Mouse (Mus musculus) lung, postnatal 14 days (tissue): ENCODE data around the gene Cd79a.
A peak's percentile ranks its signal among the peaks of the same experiment; 100 is the strongest.
"Not testable (repeated sequence)": the region's sequence is repeated elsewhere in the genome, so short reads cannot be mapped to it uniquely, and the experiment has no call there.

Experiments used
- DNase-seq: peaks from one replicate; pipeline ENCODE4 v3.0.0; 2021

Gene Cd79a

GRCm38 (mm10) chr7:24886308-24886633 lies 10.9 kb upstream of the Cd79a start:
- no peak for DNase-seq

DNA sequence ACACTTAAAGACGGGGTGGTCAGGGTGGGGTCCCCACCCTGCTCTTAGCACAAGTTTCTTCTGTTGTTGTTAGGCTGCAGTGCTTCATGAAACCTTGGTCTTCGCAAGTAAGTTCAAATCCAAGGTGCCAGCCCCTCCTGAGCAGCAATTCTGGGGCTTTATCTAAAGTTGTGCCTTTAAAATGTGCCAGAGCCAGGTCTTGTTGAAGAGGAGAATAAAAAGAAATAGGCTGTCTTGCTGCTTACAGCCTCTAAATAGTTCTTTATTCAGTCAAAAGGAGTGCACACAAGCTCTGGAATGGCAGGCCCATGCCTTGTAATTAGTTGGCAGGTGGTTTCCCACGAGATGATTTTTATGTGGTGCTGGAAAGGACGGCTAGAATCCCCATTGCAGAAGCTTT lies 10.1 kb upstream of the Cd79a start:
- DNase-seq, result no peak

GRCm38 (mm10) chr7:24889431-24890220 lies 7.6 kb upstream of the Cd79a start:
- DNase-seq, result no peak

- DNase-seq, result peak; percentile 80
These were observed 6.6 kb upstream of the Cd79a start for GRCm38 (mm10) chr7:24890281-24891216.

DNA sequence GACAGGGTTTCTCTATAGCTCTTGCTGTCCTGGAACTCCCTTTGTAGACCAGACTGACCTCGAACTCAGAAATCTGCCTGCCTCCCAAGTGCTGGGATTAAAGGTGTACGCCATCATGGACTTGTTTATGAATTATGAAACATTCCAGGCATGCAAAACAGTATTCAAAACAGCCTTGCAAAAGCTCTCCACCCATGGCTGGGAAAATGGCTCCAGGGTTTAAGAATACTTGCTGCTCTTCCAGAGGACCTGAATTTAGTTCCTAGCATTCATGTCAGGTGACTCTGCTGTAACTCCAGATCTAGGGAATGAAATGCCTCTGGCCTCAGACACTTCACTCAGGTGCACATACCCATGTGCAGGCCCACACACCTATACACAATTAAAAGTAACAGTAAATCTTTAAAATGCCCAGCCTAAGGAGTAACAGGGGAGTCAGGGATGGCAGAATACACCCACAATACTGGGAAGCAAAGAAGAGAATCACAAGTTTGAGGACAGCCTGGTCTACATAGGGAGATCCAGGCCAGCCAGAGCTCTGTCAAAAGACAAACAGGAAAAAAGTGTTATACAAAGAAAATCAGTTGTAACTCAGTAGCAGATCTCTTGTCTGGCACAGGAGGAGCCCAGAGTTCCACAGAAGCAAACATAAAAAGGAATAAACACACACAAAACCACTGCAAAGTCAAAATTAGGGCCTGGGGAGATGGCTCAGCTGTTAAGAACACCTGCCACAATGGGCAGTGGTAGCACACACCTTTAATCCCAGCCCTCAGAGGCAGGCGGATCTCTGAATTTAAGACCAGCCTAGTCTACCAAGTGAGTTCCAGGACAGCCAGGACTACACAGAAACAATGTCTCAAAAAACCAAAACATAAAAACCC lies 5.7 kb upstream of the Cd79a start:
- DNase-seq, result no peak

GRCm38 (mm10) chr7:24892125-24892583 lies 5.0 kb upstream of the Cd79a start:
- no peak for DNase-seq

DNA sequence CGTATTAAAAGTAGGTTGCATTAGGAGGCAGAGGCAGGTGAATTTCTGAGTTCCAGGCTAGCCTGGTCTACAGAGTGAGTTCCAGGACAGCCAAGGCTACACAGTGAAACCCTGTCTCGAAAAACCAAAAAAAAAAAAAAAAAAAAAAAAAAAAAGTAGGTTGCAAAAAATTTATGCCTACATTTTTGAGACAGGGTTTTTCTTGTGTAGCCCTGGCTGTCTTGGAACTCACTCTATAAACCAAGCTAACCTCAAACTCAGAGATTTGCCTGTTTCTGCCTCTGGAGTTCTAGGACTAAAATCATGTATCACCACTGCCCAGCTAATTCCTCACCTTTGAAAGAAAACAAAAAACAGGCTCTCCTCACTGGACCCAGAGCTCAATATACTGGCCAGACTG lies 1.4 kb upstream of the Cd79a start:
- DNase-seq, result not testable (repeated sequence)

- no peak for DNase-seq
These were observed 912 bp upstream of the Cd79a start for GRCm38 (mm10) chr7:24896269-24896668.

DNA sequence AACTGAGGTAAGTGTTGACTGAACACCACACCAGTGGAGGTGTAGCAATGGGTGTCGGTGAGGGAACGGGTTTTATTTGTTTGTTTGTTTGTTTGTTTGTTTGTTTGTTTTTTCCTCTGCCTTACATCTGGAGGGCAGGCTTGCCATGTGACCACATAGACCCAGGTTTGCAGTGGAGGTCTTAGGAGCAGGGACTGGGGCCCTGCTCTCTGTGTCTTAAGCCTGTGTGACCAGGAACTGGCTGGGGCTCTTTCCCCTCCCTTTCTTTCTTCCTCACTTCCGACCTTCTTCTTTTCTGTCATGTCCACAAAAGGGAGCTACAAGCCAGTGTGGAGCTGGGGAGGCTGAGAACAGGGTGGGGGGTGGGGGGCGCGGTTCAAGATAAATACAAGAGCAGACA lies 778 bp downstream of the Cd79a start:
- DNase-seq, result no peak

DNA sequence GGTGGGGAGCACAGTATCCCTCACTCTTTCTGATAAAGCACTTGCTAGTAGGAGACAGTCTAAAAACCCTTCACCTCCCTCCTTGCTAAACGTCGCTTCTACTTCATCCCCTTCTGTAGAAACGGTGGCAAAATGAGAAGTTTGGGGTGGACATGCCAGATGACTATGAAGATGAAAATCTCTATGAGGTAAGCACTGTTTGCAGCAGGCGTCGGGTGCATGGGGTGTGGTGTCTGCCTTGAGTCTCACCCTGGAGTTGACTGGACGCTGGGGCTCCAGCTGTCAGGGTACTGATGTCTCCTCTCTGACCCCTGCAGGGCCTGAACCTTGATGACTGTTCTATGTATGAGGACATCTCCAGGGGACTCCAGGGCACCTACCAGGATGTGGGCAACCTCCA lies 3.9 kb downstream of the Cd79a start:
- no peak for DNase-seq

GRCm38 (mm10) chr7:24901842-24902241 lies 4.7 kb downstream of the Cd79a start:
- DNase-seq, result no peak

- DNase-seq, result no peak
These were observed 5.1 kb downstream of the Cd79a start for GRCm38 (mm10) chr7:24902264-24902629.

DNA sequence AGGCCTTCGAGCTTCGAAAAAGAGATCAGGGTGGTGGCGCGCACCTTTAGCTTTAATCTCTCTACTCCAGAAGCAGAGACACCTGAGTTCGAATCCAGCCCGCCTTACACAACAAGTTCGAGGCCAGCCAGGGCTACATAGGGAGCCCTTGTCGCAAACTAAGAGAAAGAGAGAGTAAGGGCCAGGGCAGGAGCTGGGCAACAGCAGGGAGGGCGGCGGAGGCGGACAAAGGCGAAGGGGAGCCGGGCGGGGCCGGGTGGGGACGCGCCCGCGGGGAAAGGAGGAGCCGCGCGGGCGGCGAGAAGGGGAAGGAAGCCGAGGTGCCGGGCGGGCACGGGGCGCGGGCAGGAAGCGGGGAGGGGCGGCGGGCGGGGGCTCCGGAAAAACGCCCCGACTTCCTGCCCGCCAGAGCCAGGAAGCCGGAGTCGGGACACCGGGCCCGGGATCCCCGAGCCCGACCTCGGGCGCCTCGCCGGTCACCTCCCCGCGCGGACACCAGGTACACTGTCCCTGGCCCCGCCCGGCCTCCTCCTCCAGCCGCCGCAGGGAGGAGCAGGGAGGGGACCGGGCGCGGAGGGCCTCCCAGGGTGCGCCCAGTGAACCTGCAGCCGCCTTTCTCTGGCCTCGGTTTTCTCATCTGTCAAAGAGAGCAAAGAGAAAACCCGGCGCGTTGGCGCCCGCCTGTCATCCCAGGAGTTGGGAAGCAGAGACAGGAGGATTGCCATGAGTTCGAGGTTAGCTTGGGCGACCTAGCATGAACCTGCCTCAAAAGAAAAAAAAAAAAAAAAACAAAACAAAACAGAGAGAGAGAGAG lies 5.7 kb downstream of the Cd79a start, which contains the start of gene Arhgef1:
Arhgef1 (plus strand) TSS at position 283 of the 814 bp plus-strand sequence.
- peak; percentile 80 for DNase-seq

GRCm38 (mm10) chr7:24903444-24903825 lies 6.3 kb downstream of the Cd79a start:
- no peak for DNase-seq

DNA sequence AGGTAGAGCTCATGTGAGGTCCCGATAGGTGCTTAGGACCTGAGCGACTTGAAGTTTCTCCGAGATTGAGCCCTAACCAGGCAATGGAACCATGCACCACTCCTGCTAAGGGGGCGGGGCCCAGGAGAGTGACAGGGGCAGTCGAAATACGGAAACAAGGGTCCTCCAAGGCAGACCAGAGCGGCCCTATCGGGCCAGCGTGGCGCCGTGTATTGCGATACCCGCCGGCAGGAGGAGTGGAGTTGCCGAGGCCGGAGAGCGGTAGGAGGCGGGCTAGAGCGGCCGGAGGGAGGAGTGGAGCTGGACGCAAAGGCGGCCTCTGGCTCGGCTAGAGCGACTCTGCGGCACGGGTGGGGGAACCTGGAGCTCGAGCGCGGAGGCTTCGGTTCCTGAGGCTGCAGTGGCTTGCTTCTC lies 6.9 kb downstream of the Cd79a start:
- peak; percentile 97 for DNase-seq

DNA sequence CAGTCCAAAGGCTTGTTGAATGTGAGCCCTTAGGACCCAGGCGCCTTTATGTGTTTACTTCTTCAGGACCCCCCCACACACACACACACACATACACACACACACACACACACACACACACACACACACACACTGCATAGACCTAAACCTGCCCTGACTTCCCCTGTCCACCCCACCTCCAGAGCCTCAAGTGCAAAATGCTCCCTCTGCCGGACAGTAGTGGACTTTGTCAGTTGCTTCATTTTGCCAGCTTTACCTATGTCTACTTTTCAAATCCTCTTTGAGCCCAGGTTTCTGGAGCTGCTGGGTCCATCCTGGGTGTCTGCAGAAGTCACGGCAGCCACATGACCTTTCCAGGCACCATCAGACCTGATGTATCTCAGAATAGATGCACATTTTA lies 7.8 kb downstream of the Cd79a start:
- peak; percentile 74 for DNase-seq

DNA sequence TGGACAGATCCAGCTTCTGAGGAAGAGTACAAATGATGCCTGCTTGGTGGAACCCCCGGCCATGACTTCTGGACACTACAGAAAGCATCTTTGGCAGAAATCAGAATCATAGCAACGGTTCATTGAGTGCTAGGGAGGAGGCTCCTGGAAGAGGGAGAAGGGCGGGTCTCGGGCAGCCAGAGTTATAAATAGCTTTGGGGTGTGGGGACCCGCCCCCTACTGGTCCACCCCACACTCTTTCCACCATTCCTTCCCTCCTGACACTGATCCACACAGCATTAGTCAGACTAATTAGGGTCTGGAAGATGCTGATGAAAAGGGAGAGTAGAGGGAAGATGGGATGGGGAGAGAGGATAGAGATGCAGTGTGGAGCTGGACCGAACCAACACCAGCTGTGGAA lies 9.4 kb downstream of the Cd79a start:
- no peak for DNase-seq

- DNase-seq, result peak; percentile 61
These were observed 10.1 kb downstream of the Cd79a start for GRCm38 (mm10) chr7:24907211-24907748.

DNA sequence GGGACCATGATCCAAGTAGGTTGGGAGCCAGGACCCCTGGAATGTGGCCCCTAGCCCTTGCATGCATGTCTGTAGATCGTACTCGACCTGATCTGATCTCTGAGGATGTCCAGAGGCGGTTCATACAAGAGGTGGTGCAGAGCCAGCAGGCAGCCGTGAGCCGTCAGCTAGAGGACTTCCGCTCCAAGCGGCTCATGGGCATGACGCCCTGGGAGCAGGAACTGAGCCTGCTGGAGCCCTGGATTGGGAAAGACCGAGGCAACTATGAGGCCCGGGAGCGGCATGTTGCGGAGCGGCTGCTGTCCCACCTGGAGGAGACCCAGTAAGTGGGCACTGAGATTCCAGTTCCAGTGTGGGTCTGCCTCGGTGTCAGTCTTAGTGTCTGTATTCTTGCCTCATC lies 15.3 kb downstream of the Cd79a start:
- DNase-seq, result no peak

DNA sequence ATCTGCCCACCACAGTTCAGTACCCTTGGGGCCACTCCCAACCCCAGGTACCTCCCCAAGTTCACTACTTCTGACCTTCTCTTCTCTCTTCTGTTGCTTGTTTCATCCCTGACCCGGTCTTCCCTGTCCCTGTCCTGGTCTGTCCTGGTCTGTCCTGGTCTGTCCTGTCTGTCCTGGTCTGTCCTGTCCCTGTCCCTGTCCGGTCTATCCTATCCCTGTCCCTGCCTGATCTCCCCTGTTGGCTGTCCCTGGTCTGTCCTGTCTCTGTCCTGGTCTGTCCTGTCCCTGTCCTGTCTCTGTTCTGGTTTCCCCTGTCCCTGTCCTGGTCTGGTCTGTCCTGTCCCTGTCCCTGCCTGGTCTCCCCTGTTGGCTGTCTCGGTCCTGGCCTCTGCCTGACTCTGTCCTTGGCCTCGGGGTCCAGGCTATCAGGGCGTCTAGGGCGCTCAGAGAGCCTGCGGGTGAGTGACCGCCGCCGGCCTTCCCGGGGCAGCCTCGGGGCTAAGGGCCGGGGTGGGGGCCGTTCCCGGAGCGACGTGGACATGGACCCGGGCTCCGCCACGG lies 21.7 kb downstream of the Cd79a start:
- no peak for DNase-seq

GRCm38 (mm10) chr7:24919728-24920127 lies 22.5 kb downstream of the Cd79a start:
- DNase-seq, result no peak
